Mouse (Mus musculus): ENCODE measurements around the gene Itga7.
A peak's percentile ranks its signal among the peaks of the same experiment; 100 is the strongest.

The Itga7 gene

GRCm38 (mm10) chr10:128933574-128933973, at the start of gene Itga7:
Itga7 (plus strand) TSS chr10:128933818.
- peak; percentile 65 for DNase-seq (ENCODE audit: low read depth, low spot score)

- no peak for DNase-seq (ENCODE audit: low read depth, low spot score)
These were observed 44.4 kb upstream of the Itga7 start for GRCm38 (mm10) chr10:128888941-128889827.

- DNase-seq (ENCODE audit: low read depth, low spot score) = no peak
These were observed 43.8 kb upstream of the Itga7 start for GRCm38 (mm10) chr10:128889846-128890245.

GRCm38 (mm10) chr10:128890383-128891295, 43.0 kb upstream of the Itga7 start:
- no peak for DNase-seq (ENCODE audit: low read depth, low spot score)

- peak; percentile 72 for DNase-seq (ENCODE audit: low read depth, low spot score)
These were observed 42.1 kb upstream of the Itga7 start, which contains the start of gene Gdf11 for GRCm38 (mm10) chr10:128891296-128892094. Gdf11 (minus strand) TSS chr10:128891718.

GRCm38 (mm10) chr10:128892246-128892645, 41.4 kb upstream of the Itga7 start:
- DNase-seq (ENCODE audit: low read depth, low spot score) = no peak

- DNase-seq (ENCODE audit: low read depth, low spot score) = peak; percentile 88
These were observed 38.2 kb upstream of the Itga7 start for GRCm38 (mm10) chr10:128895437-128895836.

GRCm38 (mm10) chr10:128895952-128896693, 37.5 kb upstream of the Itga7 start:
- no peak for DNase-seq (ENCODE audit: low read depth, low spot score)

GRCm38 (mm10) chr10:128896807-128897206, 36.8 kb upstream of the Itga7 start:
- no peak for DNase-seq (ENCODE audit: low read depth, low spot score)

GRCm38 (mm10) chr10:128897501-128897900, 36.1 kb upstream of the Itga7 start:
- peak; percentile 77 for DNase-seq (ENCODE audit: low read depth, low spot score)

- no peak for DNase-seq (ENCODE audit: low read depth, low spot score)
These were observed 33.7 kb upstream of the Itga7 start for GRCm38 (mm10) chr10:128899759-128900490.

GRCm38 (mm10) chr10:128900698-128901097, 32.9 kb upstream of the Itga7 start, which contains the start of gene Cd63:
Cd63 (plus strand) TSS chr10:128900989.
- DNase-seq (ENCODE audit: low read depth, low spot score) = no peak

- no peak for DNase-seq (ENCODE audit: low read depth, low spot score)
These were observed 32.2 kb upstream of the Itga7 start for GRCm38 (mm10) chr10:128901409-128901808.

- DNase-seq (ENCODE audit: low read depth, low spot score) = no peak
These were observed 31.1 kb upstream of the Itga7 start for GRCm38 (mm10) chr10:128902409-128902988.

- no peak for DNase-seq (ENCODE audit: low read depth, low spot score)
These were observed 28.8 kb upstream of the Itga7 start for GRCm38 (mm10) chr10:128904812-128905211.

- no peak for DNase-seq (ENCODE audit: low read depth, low spot score)
These were observed 24.7 kb upstream of the Itga7 start for GRCm38 (mm10) chr10:128908778-128909448.

- DNase-seq (ENCODE audit: low read depth, low spot score) = peak; percentile 88
These were observed 24.0 kb upstream of the Itga7 start for GRCm38 (mm10) chr10:128909567-128910028.

- DNase-seq (ENCODE audit: low read depth, low spot score) = no peak
These were observed 23.4 kb upstream of the Itga7 start for GRCm38 (mm10) chr10:128910066-128910841.

Data from brain, adult 2 months (tissue).